Mouse (Mus musculus): ENCODE results near the gene Inpp1. TPM values are rescaled to one million over a fixed set of nuclear protein-coding genes. Genes with fewer than 3 reads are reported as not detected.

The Inpp1 gene
- polyA plus RNA-seq, 1 experiment: 3.6 TPM

- H3ac ChIP-seq (ENCODE audit: control insufficient read depth, insufficient read length): no peak overlapping the region
- H3K4me2 ChIP-seq (ENCODE audit: low read depth): peak overlapping the region; percentile 82
- no peaks in the 10 kb centered on the region for H3K36me3 ChIP-seq (ENCODE audit: control insufficient read depth, insufficient read depth)
- H3K79me2 ChIP-seq (ENCODE audit: control insufficient read depth, insufficient read depth): no peaks in the 10 kb centered on the region
- TF ChIP-seq TCF3 (IDR thresholded peaks at IDR 0.05; ENCODE audit: insufficient read length, low read depth) (no peak), TCF12 (IDR thresholded peaks at IDR 0.05; ENCODE audit: insufficient read depth, poor library complexity, severe bottlenecking) (no peak), MYOD1 (IDR thresholded peaks at IDR 0.05; ENCODE audit: control insufficient read depth in 1 of 3, insufficient read length in 2 of 3, low read depth in 2 of 3) (no peak), POLR2AphosphoS2 (IDR thresholded peaks at IDR 0.05; ENCODE audit: insufficient read length, low read depth) (no peak), REST (IDR thresholded peaks at IDR 0.05; ENCODE audit: insufficient read depth, insufficient read length) (no peak), MAX (IDR thresholded peaks at IDR 0.05; ENCODE audit: low read depth) (no peak)
- peak overlapping the region; percentile 46 for H3K4me3 ChIP-seq
- no peaks in the 10 kb centered on the region for H3K27me3 ChIP-seq (ENCODE audit: control insufficient read depth, insufficient read depth, insufficient read length)
Measured at GRCm38 (mm10) chr1:52817813-52818147, 292 bp upstream of the Inpp1 start.

- H3ac ChIP-seq (ENCODE audit: control insufficient read depth, insufficient read length): no peak overlapping the region
- no peaks in the 10 kb centered on the region for H3K79me2 ChIP-seq (ENCODE audit: control insufficient read depth, insufficient read depth)
- peak overlapping the region; percentile 46 for H3K4me3 ChIP-seq
- peak overlapping the region; percentile 82 for H3K4me2 ChIP-seq (ENCODE audit: low read depth)
- TF ChIP-seq MYOD1 (IDR thresholded peaks at IDR 0.05; ENCODE audit: control insufficient read depth in 1 of 3, insufficient read length in 2 of 3, low read depth in 2 of 3) (no peak), TCF12 (IDR thresholded peaks at IDR 0.05; ENCODE audit: insufficient read depth, poor library complexity, severe bottlenecking) (no peak), MYOG (IDR thresholded peaks at IDR 0.05; ENCODE audit: control insufficient read depth in 1 of 3, insufficient read depth in 1 of 3, insufficient read length in 2 of 3, low read depth in 2 of 3) (no peak), REST (IDR thresholded peaks at IDR 0.05; ENCODE audit: insufficient read depth, insufficient read length) (no peak), USF1 (IDR thresholded peaks at IDR 0.05; ENCODE audit: low read depth) (no peak), SRF (IDR thresholded peaks at IDR 0.05; ENCODE audit: control insufficient read depth, insufficient read length, low read depth) (no peak), TCF3 (IDR thresholded peaks at IDR 0.05; ENCODE audit: insufficient read length, low read depth) (no peak), CEBPB (IDR thresholded peaks at IDR 0.05; ENCODE audit: insufficient read depth, poor library complexity, severe bottlenecking) (no peak), MAX (IDR thresholded peaks at IDR 0.05; ENCODE audit: low read depth) (no peak), POLR2AphosphoS2 (IDR thresholded peaks at IDR 0.05; ENCODE audit: insufficient read length, low read depth) (no peak), POLR2A (IDR thresholded peaks at IDR 0.05; ENCODE audit: insufficient read length, low read depth) (no peak), E2F4 (IDR thresholded peaks at IDR 0.05; ENCODE audit: insufficient read depth) (no peak)
- H3K36me3 ChIP-seq (ENCODE audit: control insufficient read depth, insufficient read depth): no peaks in the 10 kb centered on the region
- no peaks in the 10 kb centered on the region for H3K27me3 ChIP-seq (ENCODE audit: control insufficient read depth, insufficient read depth, insufficient read length)
Measured at GRCm38 (mm10) chr1:52816232-52816891, 1.1 kb downstream of the Inpp1 start.

GRCm38 (mm10) chr1:52808456-52808855 lies 9.0 kb downstream of the Inpp1 start:
- Histone ChIP-seq H3ac (ENCODE audit: control insufficient read depth, insufficient read length) (no peak overlapping the region), H3K27me3 (ENCODE audit: control insufficient read depth, insufficient read depth, insufficient read length) (no peaks in the 10 kb centered on the region), H3K36me3 (ENCODE audit: control insufficient read depth, insufficient read depth) (no peaks in the 10 kb centered on the region), H3K4me2 (ENCODE audit: low read depth) (no peak overlapping the region), H3K79me2 (ENCODE audit: control insufficient read depth, insufficient read depth) (no peaks in the 10 kb centered on the region), H3K4me3 (no peak overlapping the region)
- no peak for TF ChIP-seq MAX (IDR thresholded peaks at IDR 0.05; ENCODE audit: low read depth)

- Histone ChIP-seq H3K4me2 (ENCODE audit: low read depth) (no peak overlapping the region), H3ac (ENCODE audit: control insufficient read depth, insufficient read length) (no peak overlapping the region), H3K36me3 (ENCODE audit: control insufficient read depth, insufficient read depth) (no peaks in the 10 kb centered on the region), H3K27me3 (ENCODE audit: control insufficient read depth, insufficient read depth, insufficient read length) (no peaks in the 10 kb centered on the region), H3K79me2 (ENCODE audit: control insufficient read depth, insufficient read depth) (no peaks in the 10 kb centered on the region), H3K4me3 (no peak overlapping the region)
- TF ChIP-seq POLR2AphosphoS2 (IDR thresholded peaks at IDR 0.05; ENCODE audit: insufficient read length, low read depth) (no peak), TCF12 (IDR thresholded peaks at IDR 0.05; ENCODE audit: insufficient read depth, poor library complexity, severe bottlenecking) (no peak), POLR2A (IDR thresholded peaks at IDR 0.05; ENCODE audit: insufficient read length, low read depth) (no peak), MYOG (IDR thresholded peaks at IDR 0.05; ENCODE audit: control insufficient read depth in 1 of 3, insufficient read depth in 1 of 3, insufficient read length in 2 of 3, low read depth in 2 of 3) (no peak), SRF (IDR thresholded peaks at IDR 0.05; ENCODE audit: control insufficient read depth, insufficient read length, low read depth) (no peak), TCF3 (IDR thresholded peaks at IDR 0.05; ENCODE audit: insufficient read length, low read depth) (no peak), USF1 (IDR thresholded peaks at IDR 0.05; ENCODE audit: low read depth) (no peak), E2F4 (IDR thresholded peaks at IDR 0.05; ENCODE audit: insufficient read depth) (no peak), REST (IDR thresholded peaks at IDR 0.05; ENCODE audit: insufficient read depth, insufficient read length) (no peak), MAX (IDR thresholded peaks at IDR 0.05; ENCODE audit: low read depth) (no peak), CEBPB (IDR thresholded peaks at IDR 0.05; ENCODE audit: insufficient read depth, poor library complexity, severe bottlenecking) (no peak)
Measured at GRCm38 (mm10) chr1:52805041-52805440, 12.4 kb downstream of the Inpp1 start.

- Histone ChIP-seq H3K36me3 (ENCODE audit: control insufficient read depth, insufficient read depth) (no peaks in the 10 kb centered on the region), H3K4me3 (no peak overlapping the region), H3K4me2 (ENCODE audit: low read depth) (no peak overlapping the region), H3ac (ENCODE audit: control insufficient read depth, insufficient read length) (no peak overlapping the region), H3K79me2 (ENCODE audit: control insufficient read depth, insufficient read depth) (no peaks in the 10 kb centered on the region), H3K27me3 (ENCODE audit: control insufficient read depth, insufficient read depth, insufficient read length) (no peaks in the 10 kb centered on the region)
- TF ChIP-seq MAX (IDR thresholded peaks at IDR 0.05; ENCODE audit: low read depth) (no peak), MYOD1 (IDR thresholded peaks at IDR 0.05; ENCODE audit: control insufficient read depth in 1 of 3, insufficient read length in 2 of 3, low read depth in 2 of 3) (no peak), MYOG (IDR thresholded peaks at IDR 0.05; ENCODE audit: control insufficient read depth in 1 of 3, insufficient read depth in 1 of 3, insufficient read length in 2 of 3, low read depth in 2 of 3) (no peak), POLR2AphosphoS2 (IDR thresholded peaks at IDR 0.05; ENCODE audit: insufficient read length, low read depth) (no peak), POLR2A (IDR thresholded peaks at IDR 0.05; ENCODE audit: insufficient read length, low read depth) (no peak), E2F4 (IDR thresholded peaks at IDR 0.05; ENCODE audit: insufficient read depth) (no peak), TCF3 (IDR thresholded peaks at IDR 0.05; ENCODE audit: insufficient read length, low read depth) (no peak), CEBPB (IDR thresholded peaks at IDR 0.05; ENCODE audit: insufficient read depth, poor library complexity, severe bottlenecking) (no peak), REST (IDR thresholded peaks at IDR 0.05; ENCODE audit: insufficient read depth, insufficient read length) (no peak), USF1 (IDR thresholded peaks at IDR 0.05; ENCODE audit: low read depth) (no peak), SRF (IDR thresholded peaks at IDR 0.05; ENCODE audit: control insufficient read depth, insufficient read length, low read depth) (no peak)
Measured at GRCm38 (mm10) chr1:52802406-52802975, 15.0 kb downstream of the Inpp1 start.
